Mouse (Mus musculus): Measurements from ENCODE around the gene Tenm1. TPM values are rescaled to one million over a fixed set of nuclear protein-coding genes. Genes with fewer than 3 reads are reported as not detected.
A peak's percentile ranks its signal among the peaks of the same experiment; 100 is the strongest.

Gene Tenm1
- polyA plus RNA-seq, 1 experiment from 2014 or later, result 0.06 TPM

GRCm38 (mm10) chrX:42718078-42718785, 710.7 kb downstream of the Tenm1 start:
- H3K4me3 ChIP-seq, result no peak overlapping the region
- no peaks in the 10 kb centered on the region for H3K36me3 ChIP-seq
- no peak overlapping the region for H3K4me2 ChIP-seq
- no peaks in the 10 kb centered on the region for H3K9me3 ChIP-seq
- H3K27ac ChIP-seq, result no peak overlapping the region
- WGBS, result 85% methylated on average over 3 of the region's 3 CpGs
- no peak for ATAC-seq (ENCODE audit: borderline replicate concordance, extremely low read depth, low FRiP score, low TSS enrichment)
- no peaks in the 10 kb centered on the region for H3K4me1 ChIP-seq
- no peak overlapping the region for H3K9ac ChIP-seq
- H3K27me3 ChIP-seq, result no peaks in the 10 kb centered on the region

- Histone ChIP-seq H3K36me3 (no peaks in the 10 kb centered on the region), H3K4me3 (no peak overlapping the region), H3K9me3 (no peaks in the 10 kb centered on the region), H3K27ac (no peak overlapping the region), H3K27me3 (no peaks in the 10 kb centered on the region), H3K9ac (no peak overlapping the region), H3K4me2 (no peak overlapping the region), H3K4me1 (no peaks in the 10 kb centered on the region)
- 38% methylated on average over 3 of the region's 3 CpGs for WGBS
- ATAC-seq (ENCODE audit: borderline replicate concordance, extremely low read depth, low FRiP score, low TSS enrichment), result no peak
These were observed 728.6 kb downstream of the Tenm1 start for GRCm38 (mm10) chrX:42700291-42700690.

GRCm38 (mm10) chrX:42647131-42647530, 781.8 kb downstream of the Tenm1 start:
- Histone ChIP-seq H3K9ac (no peak overlapping the region), H3K4me1 (no peaks in the 10 kb centered on the region), H3K4me2 (no peak overlapping the region), H3K9me3 (no peaks in the 10 kb centered on the region), H3K27me3 (no peaks in the 10 kb centered on the region), H3K4me3 (no peak overlapping the region), H3K36me3 (no peaks in the 10 kb centered on the region), H3K27ac (no peak overlapping the region)
- WGBS, result 58% methylated on average over 3 of the region's 3 CpGs
- ATAC-seq (ENCODE audit: borderline replicate concordance, extremely low read depth, low FRiP score, low TSS enrichment), result no peak

- no peaks in the 10 kb centered on the region for H3K9me3 ChIP-seq
- no peak overlapping the region for H3K4me2 ChIP-seq
- no peak overlapping the region for H3K9ac ChIP-seq
- WGBS, result 54% methylated on average over 2 of the region's 2 CpGs
- no peaks in the 10 kb centered on the region for H3K36me3 ChIP-seq
- no peaks in the 10 kb centered on the region for H3K4me1 ChIP-seq
- H3K27ac ChIP-seq, result no peak overlapping the region
- no peak overlapping the region for H3K4me3 ChIP-seq
- H3K27me3 ChIP-seq, result no peaks in the 10 kb centered on the region
- no peak for ATAC-seq (ENCODE audit: borderline replicate concordance, extremely low read depth, low FRiP score, low TSS enrichment)
These were observed 848.4 kb downstream of the Tenm1 start for GRCm38 (mm10) chrX:42580521-42580920.

DNA sequence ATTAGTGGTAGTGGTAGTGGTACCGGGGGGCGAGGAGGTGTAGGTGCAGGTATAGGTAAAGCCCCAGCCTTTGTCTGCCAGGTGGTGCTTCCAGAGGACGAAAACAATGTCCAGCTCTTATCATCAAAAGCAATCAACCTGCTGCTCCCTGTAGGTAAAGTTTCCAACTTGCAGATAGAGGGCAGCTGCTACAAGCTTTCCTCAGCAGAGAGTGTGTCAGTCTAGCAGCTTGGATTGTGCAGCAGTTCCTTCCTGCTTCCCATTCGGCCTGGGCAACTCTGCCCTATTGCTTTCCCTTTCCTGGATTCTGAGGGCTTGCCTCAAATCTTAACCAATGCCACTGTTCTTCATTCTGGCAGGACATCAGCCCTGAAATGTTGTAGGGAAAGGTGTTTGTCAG, 870.2 kb downstream of the Tenm1 start:
- Histone ChIP-seq H3K36me3 (no peaks in the 10 kb centered on the region), H3K4me1 (no peaks in the 10 kb centered on the region), H3K27ac (no peak overlapping the region), H3K27me3 (no peaks in the 10 kb centered on the region), H3K4me3 (no peak overlapping the region), H3K9me3 (no peaks in the 10 kb centered on the region), H3K4me2 (no peak overlapping the region), H3K9ac (no peak overlapping the region)
- 62% methylated on average over 4 of the region's 4 CpGs for WGBS
- ATAC-seq (ENCODE audit: borderline replicate concordance, extremely low read depth, low FRiP score, low TSS enrichment), result no peak

- Histone ChIP-seq H3K27me3 (no peaks in the 10 kb centered on the region), H3K4me1 (no peaks in the 10 kb centered on the region), H3K4me2 (no peak overlapping the region), H3K9me3 (no peaks in the 10 kb centered on the region), H3K27ac (no peak overlapping the region), H3K36me3 (no peaks in the 10 kb centered on the region), H3K4me3 (no peak overlapping the region), H3K9ac (no peak overlapping the region)
- 22% methylated on average over 7 of the region's 7 CpGs for WGBS
- no peak for ATAC-seq (ENCODE audit: borderline replicate concordance, extremely low read depth, low FRiP score, low TSS enrichment)
These were observed 871.6 kb downstream of the Tenm1 start for GRCm38 (mm10) chrX:42557284-42557683.

GRCm38 (mm10) chrX:42548513-42548912, 880.4 kb downstream of the Tenm1 start:
- Histone ChIP-seq H3K36me3 (no peaks in the 10 kb centered on the region), H3K27me3 (no peaks in the 10 kb centered on the region), H3K9me3 (no peaks in the 10 kb centered on the region), H3K4me2 (no peak overlapping the region), H3K9ac (no peak overlapping the region), H3K4me1 (no peaks in the 10 kb centered on the region), H3K27ac (no peak overlapping the region), H3K4me3 (no peak overlapping the region)
- no peak for ATAC-seq (ENCODE audit: borderline replicate concordance, extremely low read depth, low FRiP score, low TSS enrichment)
- WGBS, result 64% methylated on average over 4 of the region's 4 CpGs

GRCm38 (mm10) chrX:42545076-42545475, 883.9 kb downstream of the Tenm1 start:
- Histone ChIP-seq H3K4me3 (no peak overlapping the region), H3K9me3 (no peaks in the 10 kb centered on the region), H3K4me2 (no peak overlapping the region), H3K27ac (no peak overlapping the region), H3K4me1 (no peaks in the 10 kb centered on the region), H3K27me3 (no peaks in the 10 kb centered on the region), H3K9ac (no peak overlapping the region), H3K36me3 (no peaks in the 10 kb centered on the region)
- WGBS, result 89% methylated on average over 1 of the region's 1 CpGs
- ATAC-seq (ENCODE audit: borderline replicate concordance, extremely low read depth, low FRiP score, low TSS enrichment), result no peak

- Histone ChIP-seq H3K27ac (0 out of 2 replicates have a peak overlapping the region, but pooled peaks have one; percentile 24), H3K27me3 (no peaks in the 10 kb centered on the region), H3K4me3 (peak overlapping the region; percentile 21; the same call in 1 of the 2 replicates), H3K9me3 (no peaks in the 10 kb centered on the region), H3K4me1 (no peaks in the 10 kb centered on the region), H3K4me2 (peak overlapping the region; percentile 43), H3K9ac (no peak overlapping the region), H3K36me3 (no peaks in the 10 kb centered on the region)
- no peak for ATAC-seq (ENCODE audit: borderline replicate concordance, extremely low read depth, low FRiP score, low TSS enrichment)
- WGBS, result 21% methylated on average over 5 of the region's 5 CpGs
These were observed 888.2 kb downstream of the Tenm1 start for GRCm38 (mm10) chrX:42540756-42541053.

GRCm38 (mm10) chrX:42540030-42540755, 888.7 kb downstream of the Tenm1 start:
- WGBS, result 29% methylated on average over 3 of the region's 3 CpGs
- H3K9ac ChIP-seq, result no peak overlapping the region
- H3K4me2 ChIP-seq, result peak overlapping the region; percentile 43
- 0 out of 2 replicates have a peak overlapping the region, but pooled peaks have one; percentile 24 for H3K27ac ChIP-seq
- H3K4me3 ChIP-seq, result peak overlapping the region; percentile 21; the same call in 1 of the 2 replicates
- no peaks in the 10 kb centered on the region for H3K27me3 ChIP-seq
- no peaks in the 10 kb centered on the region for H3K36me3 ChIP-seq
- H3K4me1 ChIP-seq, result no peaks in the 10 kb centered on the region
- no peaks in the 10 kb centered on the region for H3K9me3 ChIP-seq
- ATAC-seq (ENCODE audit: borderline replicate concordance, extremely low read depth, low FRiP score, low TSS enrichment), result peak; percentile 39; the same call in 1 of the 2 replicates

- Histone ChIP-seq H3K9ac (no peak overlapping the region), H3K4me3 (no peak overlapping the region), H3K27ac (no peak overlapping the region), H3K9me3 (no peaks in the 10 kb centered on the region), H3K4me2 (no peak overlapping the region), H3K36me3 (no peaks in the 10 kb centered on the region), H3K4me1 (no peaks in the 10 kb centered on the region), H3K27me3 (no peaks in the 10 kb centered on the region)
- ATAC-seq (ENCODE audit: borderline replicate concordance, extremely low read depth, low FRiP score, low TSS enrichment), result no peak
- 74% methylated on average over 4 of the region's 4 CpGs for WGBS
These were observed 898.2 kb downstream of the Tenm1 start for GRCm38 (mm10) chrX:42530703-42531102.

GRCm38 (mm10) chrX:42522868-42523267, 906.1 kb downstream of the Tenm1 start:
- ATAC-seq (ENCODE audit: borderline replicate concordance, extremely low read depth, low FRiP score, low TSS enrichment), result no peak
- H3K9ac ChIP-seq, result no peak overlapping the region
- no peak overlapping the region for H3K27ac ChIP-seq
- H3K36me3 ChIP-seq, result no peaks in the 10 kb centered on the region
- no peaks in the 10 kb centered on the region for H3K27me3 ChIP-seq
- H3K9me3 ChIP-seq, result no peaks in the 10 kb centered on the region
- no peaks in the 10 kb centered on the region for H3K4me1 ChIP-seq
- no peak overlapping the region for H3K4me3 ChIP-seq
- WGBS, result 83% methylated on average over 2 of the region's 2 CpGs
- no peak overlapping the region for H3K4me2 ChIP-seq
